Mouse (Mus musculus) liver, postnatal 0 days (tissue): ENCODE data around the gene Vmn1r55. TPM values are rescaled to one million over a fixed set of nuclear protein-coding genes. Genes with fewer than 3 reads are reported as not detected.

ENCODE experiments used
- ATAC-seq: fragments of 200-750 bp; cut with Nextera tagmentation; 2 replicates; pipeline ENCODE4 v1.8.0; 2017; ENCODE audit warnings: mild to moderate bottlenecking, moderate library complexity
- DNase-seq: peaks from one replicate; pipeline ENCODE4 v3.0.0-alpha.2; 2016
- H3K27ac ChIP-seq: fragments of 300-500 bp; sonication (generic); 2 replicates; pipeline ENCODE4 v1.5.1; 2014; ENCODE audit warnings: antibody characterized with exemption, moderate library complexity, mild to moderate bottlenecking, low read depth
- H3K27me3 ChIP-seq: fragments of 300-500 bp; sonication (generic); 2 replicates; pipeline ENCODE4 v1.6.1; 2014; ENCODE audit warnings: low read length, control low read depth, mixed read lengths; ENCODE audit not compliant: insufficient read depth
- H3K36me3 ChIP-seq: fragments of 300-500 bp; sonication (generic); replicated peaks from 2 replicates; pipeline ENCODE4 v1.6.1; 2014; ENCODE audit warnings: mild to moderate bottlenecking, control low read depth, low read length, moderate library complexity, mixed read lengths; ENCODE audit not compliant: insufficient read depth
- H3K4me1 ChIP-seq: fragments of 300-500 bp; sonication (generic); 2 replicates; pipeline ENCODE4 v1.6.1; 2014; ENCODE audit warnings: antibody characterized with exemption, mild to moderate bottlenecking, control low read depth; ENCODE audit not compliant: insufficient read depth
- H3K4me2 ChIP-seq: fragments of 300-500 bp; sonication (generic); 2 replicates; pipeline ENCODE4 v1.6.1; 2014; ENCODE audit warnings: low read depth, mild to moderate bottlenecking, low read length, moderate library complexity, mixed read lengths
- H3K4me3 ChIP-seq: fragments of 300-500 bp; sonication (generic); 2 replicates; pipeline ENCODE4 v1.5.1; 2014; ENCODE audit warnings: low read depth, low read length
- H3K9ac ChIP-seq: fragments of 300-500 bp; sonication (generic); replicated peaks from 2 replicates; pipeline ENCODE4 v1.6.1; 2014; ENCODE audit warnings: mild to moderate bottlenecking, moderate library complexity
- H3K9me3 ChIP-seq: fragments of 300-500 bp; sonication (generic); 2 replicates; pipeline ENCODE4 v1.6.1; 2016; ENCODE audit warnings: mild to moderate bottlenecking, control low read depth, low read length, mixed read lengths
- CTCF ChIP-seq: sonication (generic); IDR thresholded peaks from 2 replicates; pipeline ENCODE4 v1.5.1; 2016; ENCODE audit warnings: antibody characterized with exemption, low read depth
- EP300 ChIP-seq: IDR thresholded peaks from 2 replicates; pipeline ENCODE4 v1.6.1; 2016; ENCODE audit warnings: antibody characterized with exemption, low read depth, mild to moderate bottlenecking
- WGBS: fragments of 180-500 bp; shearing (Covaris S2); extraction: QIAGEN DNeasy Blood & Tissue Kit; methylation state at CpG from one replicate; pipeline ENCODE4 v1.1.7; 2014; ENCODE audit not compliant: insufficient replicate concordance; 5-methylcytosine and 5-hydroxymethylcytosine counted together
- polyA plus RNA-seq: library from polyadenylated mRNA; unstranded; fragments of >200 nt; fragmentation: Nextera tagmentation; extraction: Ambion mirVana; gene quantifications from 2 replicates; pipeline ENCODE4 v1.2.1, GENCODE M21; 2015

The Vmn1r55 gene
- polyA plus RNA-seq, 1 experiment from 2014 or later, result not detected

DNA sequence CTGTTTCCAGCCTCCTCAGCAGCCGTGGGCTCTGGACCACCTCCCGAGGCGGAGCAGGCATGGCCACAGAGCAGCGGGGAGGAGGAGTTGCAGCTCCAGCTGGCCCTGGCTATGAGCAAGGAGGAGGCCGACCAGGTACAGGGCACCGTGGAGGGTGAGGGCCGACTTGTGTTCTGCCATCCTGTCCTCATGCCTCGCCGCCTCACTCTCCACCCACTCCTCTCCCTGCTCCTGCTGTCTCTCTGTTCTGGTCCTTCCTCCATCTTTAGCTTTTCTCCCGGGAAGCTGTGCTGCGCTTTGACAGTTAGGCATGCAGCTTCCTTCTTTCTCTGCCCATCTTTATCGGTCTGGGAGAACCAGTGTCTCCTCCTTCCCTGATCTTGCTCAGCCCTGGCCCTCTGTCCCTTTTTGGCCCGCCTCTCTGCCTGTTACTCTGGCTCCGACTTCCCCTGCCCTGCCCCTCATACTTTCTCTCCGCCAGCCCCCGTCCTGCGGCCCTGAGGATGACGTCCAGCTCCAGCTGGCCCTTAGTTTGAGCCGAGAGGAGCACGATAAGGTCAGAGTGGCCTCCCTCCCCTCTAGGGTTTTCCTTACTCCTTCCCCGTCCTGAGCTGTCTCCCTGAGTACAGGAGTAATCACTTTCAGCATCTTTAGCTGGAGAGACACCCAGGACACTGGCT, 56.5 kb downstream of the Vmn1r55 start:
- no peak for TF ChIP-seq CTCF
- no peak for TF ChIP-seq EP300
- no peak overlapping the region for H3K4me3 ChIP-seq
- H3K9ac ChIP-seq, result no peak overlapping the region
- H3K4me2 ChIP-seq, result no peak overlapping the region
- ATAC-seq (no peak), DNase-seq (no peak)
- H3K4me1 ChIP-seq, result peaks cover 12% of the 10 kb centered on the region
- H3K36me3 ChIP-seq, result peaks cover 84% of the 10 kb centered on the region
- 87% methylated on average over 21 of the region's 21 CpGs for WGBS
- no peak overlapping the region for H3K27ac ChIP-seq
- no peaks in the 10 kb centered on the region for H3K9me3 ChIP-seq
- H3K27me3 ChIP-seq, result no peaks in the 10 kb centered on the region

DNA sequence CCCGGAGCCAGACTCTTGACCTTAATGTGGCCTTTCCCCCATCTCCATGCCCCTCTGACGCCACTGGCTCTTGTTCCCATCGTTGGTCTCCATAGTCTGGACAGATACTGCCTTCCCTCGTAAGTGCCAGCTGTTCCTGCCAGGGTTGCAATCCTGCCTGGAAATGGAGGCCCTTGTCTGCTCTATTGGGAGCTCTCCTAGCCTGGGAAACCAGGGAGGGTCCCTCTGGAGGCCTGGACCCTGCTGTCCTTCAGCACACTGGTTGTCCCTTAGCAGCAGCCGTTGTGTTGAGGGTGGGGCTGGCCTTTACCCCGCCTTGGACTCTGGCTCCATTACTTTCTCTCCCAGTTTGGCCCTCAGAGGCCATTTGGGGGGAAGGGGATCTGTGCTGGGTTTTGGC, 57.1 kb downstream of the Vmn1r55 start:
- H3K27ac ChIP-seq, result no peak overlapping the region
- peaks cover 83% of the 10 kb centered on the region for H3K36me3 ChIP-seq
- no peak overlapping the region for H3K9ac ChIP-seq
- TF ChIP-seq CTCF (no peak), EP300 (no peak)
- no peaks in the 10 kb centered on the region for H3K27me3 ChIP-seq
- peaks cover 12% of the 10 kb centered on the region for H3K4me1 ChIP-seq
- 91% methylated on average over 6 of the region's 6 CpGs for WGBS
- H3K9me3 ChIP-seq, result no peaks in the 10 kb centered on the region
- H3K4me3 ChIP-seq, result no peak overlapping the region
- no peak for DNase-seq
- H3K4me2 ChIP-seq, result no peak overlapping the region
- no peak for ATAC-seq

DNA sequence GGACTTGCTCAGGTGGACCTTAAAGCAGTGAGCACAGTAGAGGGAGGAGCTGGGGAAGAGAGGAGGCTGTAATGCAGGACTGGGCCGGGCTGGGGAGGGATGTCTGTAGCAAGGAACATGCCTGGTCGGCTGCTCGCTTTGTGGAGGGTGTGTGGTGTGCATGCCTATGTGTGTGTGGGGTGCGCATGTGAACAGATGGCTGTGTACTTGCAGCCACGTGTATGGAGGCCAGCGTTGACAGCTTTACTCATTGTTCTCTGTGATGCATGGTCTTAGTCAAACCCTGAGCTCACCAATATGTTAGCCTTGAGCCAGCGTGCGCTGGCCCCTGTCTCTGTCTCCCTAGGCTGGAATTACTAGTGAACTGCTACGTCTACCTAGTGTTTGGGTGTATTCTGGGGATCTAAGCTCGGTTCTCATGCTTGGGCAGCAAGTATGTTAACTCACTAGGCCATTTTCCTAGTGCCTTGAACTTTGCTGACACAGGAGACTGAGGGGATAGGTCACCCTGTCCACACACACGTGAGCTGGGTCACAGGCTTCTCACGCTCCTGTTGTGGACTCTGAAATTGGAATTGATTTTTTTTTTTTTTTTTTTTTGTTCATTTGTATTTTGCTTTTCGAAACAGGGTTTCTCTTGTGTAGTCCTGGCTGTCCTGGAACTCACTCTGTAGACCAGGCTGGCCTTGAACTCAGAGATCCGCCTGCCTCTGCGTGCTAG, 58.3 kb downstream of the Vmn1r55 start:
- H3K4me3 ChIP-seq, result no peak overlapping the region
- ATAC-seq (peak; percentile 82), DNase-seq (no peak)
- H3K36me3 ChIP-seq, result peaks cover 84% of the 10 kb centered on the region
- H3K4me2 ChIP-seq, result no peak overlapping the region
- no peaks in the 10 kb centered on the region for H3K9me3 ChIP-seq
- peak overlapping the region; percentile 60; the same call in 1 of the 2 replicates for H3K27ac ChIP-seq
- no peak overlapping the region; the same call in 1 of the 2 replicates for H3K9ac ChIP-seq
- TF ChIP-seq CTCF (no peak), EP300 (no peak)
- 82% methylated on average over 15 of the region's 15 CpGs for WGBS
- no peaks in the 10 kb centered on the region for H3K27me3 ChIP-seq
- peaks cover 12% of the 10 kb centered on the region for H3K4me1 ChIP-seq

DNA sequence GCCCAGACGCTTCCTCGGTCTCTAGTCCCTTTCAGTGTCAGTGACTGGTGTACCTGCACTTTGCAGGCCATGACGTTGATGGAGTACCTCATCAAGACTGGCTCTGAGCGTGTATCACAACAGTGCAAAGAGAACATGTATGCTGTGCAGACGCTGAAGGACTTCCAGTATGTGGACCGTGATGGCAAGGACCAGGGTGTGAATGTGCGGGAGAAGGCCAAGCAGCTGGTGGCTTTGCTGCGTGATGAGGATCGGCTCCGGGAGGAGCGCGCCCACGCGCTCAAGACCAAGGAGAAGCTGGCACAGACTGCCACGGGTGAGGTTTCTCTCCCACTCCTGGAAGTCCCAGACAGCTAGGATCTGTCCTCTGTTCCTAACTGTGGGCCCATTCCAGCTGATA, 59.6 kb downstream of the Vmn1r55 start:
- peak; percentile 9 for DNase-seq
- Histone ChIP-seq H3K36me3 (peaks cover 83% of the 10 kb centered on the region), H3K4me1 (peaks cover 16% of the 10 kb centered on the region), H3K27ac (no peak overlapping the region), H3K9me3 (no peaks in the 10 kb centered on the region), H3K27me3 (no peaks in the 10 kb centered on the region), H3K4me3 (no peak overlapping the region), H3K9ac (no peak overlapping the region), H3K4me2 (no peak overlapping the region)
- 93% methylated on average over 15 of the region's 15 CpGs for WGBS
- no peak for ATAC-seq
- no peak for TF ChIP-seq CTCF
- no peak for TF ChIP-seq EP300

DNA sequence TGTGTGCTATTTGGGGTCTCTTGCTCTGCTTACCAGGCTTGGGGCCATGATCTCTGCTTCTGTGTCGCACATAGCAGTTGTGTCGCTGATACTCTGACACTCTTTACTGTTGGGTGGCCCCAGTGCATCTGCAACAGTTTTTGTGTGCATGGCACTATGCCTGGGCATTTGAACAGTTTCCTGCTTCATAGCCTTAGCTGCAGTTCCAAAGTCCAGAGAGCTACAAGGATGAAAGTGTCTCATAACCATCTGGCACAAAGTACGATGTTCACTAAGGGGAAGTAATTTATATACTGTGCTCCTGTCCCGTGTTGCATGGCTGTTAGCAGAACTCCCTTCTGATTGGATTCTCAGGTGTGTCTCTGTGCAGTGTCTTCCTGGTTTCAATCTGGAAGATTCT, 61.6 kb downstream of the Vmn1r55 start:
- DNase-seq (peak; percentile 9), ATAC-seq (no peak)
- Histone ChIP-seq H3K9me3 (no peaks in the 10 kb centered on the region), H3K4me2 (no peak overlapping the region), H3K36me3 (peaks cover 78% of the 10 kb centered on the region), H3K4me3 (no peak overlapping the region), H3K27me3 (no peaks in the 10 kb centered on the region), H3K9ac (no peak overlapping the region), H3K4me1 (peaks cover 31% of the 10 kb centered on the region), H3K27ac (no peak overlapping the region)
- TF ChIP-seq EP300 (no peak), CTCF (no peak)
- WGBS, result 63% methylated on average over 4 of the region's 4 CpGs

DNA sequence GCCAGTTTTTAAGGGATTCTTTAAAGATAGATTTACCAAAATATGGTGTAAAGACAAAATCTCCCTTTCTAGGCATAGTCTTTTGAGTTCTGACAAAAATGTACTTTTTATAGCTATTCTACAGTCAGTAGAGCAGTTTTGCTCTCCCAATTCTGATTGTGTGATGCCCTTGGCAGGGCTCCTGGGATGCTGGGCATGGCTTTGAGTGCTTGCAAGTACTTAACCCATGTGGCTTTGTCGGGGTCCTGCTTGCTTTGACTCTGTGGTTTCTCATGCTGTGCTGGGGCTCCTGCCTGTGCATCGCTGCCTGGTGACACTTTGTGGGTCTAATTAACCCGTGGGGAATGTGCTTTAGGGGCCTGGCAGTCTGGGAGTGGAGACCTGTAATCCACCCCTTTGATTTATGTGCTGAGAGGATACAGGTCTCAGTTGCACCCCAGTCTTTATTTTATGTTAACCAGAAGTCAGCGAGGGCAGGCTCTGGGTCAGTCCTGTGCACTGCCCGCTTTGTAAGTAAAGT, 62.5 kb downstream of the Vmn1r55 start:
- Histone ChIP-seq H3K4me1 (peaks cover 33% of the 10 kb centered on the region), H3K36me3 (peaks cover 70% of the 10 kb centered on the region)
- ATAC-seq, result no peak

More for the DNA sequence above, 62.5 kb downstream of the Vmn1r55 start:
- no peak overlapping the region for H3K27ac ChIP-seq
- 85% methylated on average over 5 of the region's 5 CpGs for WGBS
- no peak overlapping the region for H3K9ac ChIP-seq
- H3K9me3 ChIP-seq, result no peaks in the 10 kb centered on the region
- DNase-seq, result no peak
- H3K4me2 ChIP-seq, result no peak overlapping the region
- H3K4me3 ChIP-seq, result no peak overlapping the region
- no peak for TF ChIP-seq EP300
- no peak for TF ChIP-seq CTCF
- H3K27me3 ChIP-seq, result no peaks in the 10 kb centered on the region
